Mouse (Mus musculus) limb, embryonic 14.5 days (tissue): ENCODE results near the gene Ackr2. TPM values are rescaled to one million over a fixed set of nuclear protein-coding genes. Genes with fewer than 3 reads are reported as not detected.

ENCODE experiments used
- ATAC-seq: fragments of 200-750 bp; cut with Nextera tagmentation; 2 replicates; pipeline ENCODE4 v1.8.0; 2017; ENCODE audit warnings: low read depth, moderate number of reproducible peaks, moderate TSS enrichment; ENCODE audit not compliant: low FRiP score
- DNase-seq: peaks from one replicate; pipeline ENCODE4 v3.0.0-alpha.2; 2015; ENCODE audit warnings: low spot score
- H3K27ac ChIP-seq: fragments of 300-500 bp; sonication (generic); replicated peaks from 2 replicates; pipeline ENCODE4 v1.5.1; 2014; ENCODE audit warnings: low read depth, mild to moderate bottlenecking, low read length, moderate library complexity, mixed read lengths
- H3K27me3 ChIP-seq: fragments of 300-500 bp; sonication (generic); 2 replicates; pipeline ENCODE4 v1.6.1; 2014; ENCODE audit warnings: low read length, mixed read lengths; ENCODE audit not compliant: control insufficient read depth, insufficient read depth
- H3K36me3 ChIP-seq: fragments of 300-500 bp; sonication (generic); 2 replicates; pipeline ENCODE4 v1.6.1; 2014; ENCODE audit warnings: mild to moderate bottlenecking, low read length, moderate library complexity, mixed read lengths; ENCODE audit not compliant: control insufficient read depth, insufficient read depth
- H3K4me1 ChIP-seq: fragments of 300-500 bp; sonication (generic); 2 replicates; pipeline ENCODE4 v1.6.1; 2014; ENCODE audit warnings: antibody characterized with exemption, low read length, mixed read lengths; ENCODE audit not compliant: control insufficient read depth, insufficient read depth
- H3K4me2 ChIP-seq: fragments of 300-500 bp; sonication (generic); replicated peaks from 2 replicates; pipeline ENCODE4 v1.6.1; 2014; ENCODE audit warnings: low read depth, mild to moderate bottlenecking, low read length, moderate library complexity; ENCODE audit not compliant: severe bottlenecking
- H3K4me3 ChIP-seq: fragments of 300-500 bp; sonication (generic); replicated peaks from 2 replicates; pipeline ENCODE4 v1.5.1; 2014; ENCODE audit warnings: low read length
- H3K9ac ChIP-seq: fragments of 300-500 bp; sonication (generic); 2 replicates; pipeline ENCODE4 v1.6.1; 2014; ENCODE audit warnings: mild to moderate bottlenecking, low read depth, low read length, moderate library complexity; ENCODE audit not compliant: severe bottlenecking
- H3K9me3 ChIP-seq: fragments of 300-500 bp; sonication (generic); 2 replicates; pipeline ENCODE4 v1.6.1; 2016; ENCODE audit warnings: low read length; ENCODE audit not compliant: control insufficient read depth
- POLR2A ChIP-seq: fragments of 200-500 bp; IDR thresholded peaks from 2 replicates; pipeline ENCODE4 v1.8.0; 2012; ENCODE audit warnings: inconsistent platforms, mild to moderate bottlenecking, moderate library complexity, borderline replicate concordance; ENCODE audit not compliant: insufficient read depth, insufficient read length; ENCODE audit errors: extremely low read depth
- whole genome bisulfite sequencing: fragments of 180-500 bp; shearing (Covaris S2); extraction: QIAGEN DNeasy Blood & Tissue Kit; methylation state at CpG from one replicate; pipeline ENCODE4 v1.1.7; 2014; 5-methylcytosine and 5-hydroxymethylcytosine counted together
- polyA plus RNA-seq, 2 experiments: library from polyadenylated mRNA; depleted of rRNA in 1 of 2; stranded (reverse) in 1 of 2; unstranded in 1 of 2; fragments of >200 nt; fragmentation: Nextera tagmentation in 1 of 2; extraction: Ambion mirVana in 1 of 2; gene quantifications; 2 replicates each; pipeline versions ENCODE4 v1.2.1 to v1.2.3; 2012 to 2014

Ackr2 gene
- polyA plus RNA-seq, 2 experiments: 0.25 to 0.26 TPM

- no peaks in the 10 kb centered on the region for H3K9me3 ChIP-seq
- no peak overlapping the region for H3K9ac ChIP-seq
- 75% methylated on average over 4 of the region's 4 CpGs for WGBS
- no peaks in the 10 kb centered on the region for H3K36me3 ChIP-seq
- no peaks in the 10 kb centered on the region for H3K27me3 ChIP-seq
- no peak overlapping the region for H3K27ac ChIP-seq
- no peak for ATAC-seq
- TF ChIP-seq POLR2A: no peak
- no peak overlapping the region for H3K4me2 ChIP-seq
- no peaks in the 10 kb centered on the region for H3K4me1 ChIP-seq
- DNase-seq: no peak
- no peak overlapping the region for H3K4me3 ChIP-seq
Measured at GRCm38 (mm10) chr9:121896820-121897219, 1.3 kb upstream of the Ackr2 start.

GRCm38 (mm10) chr9:121899306-121899705 lies 1.2 kb downstream of the Ackr2 start:
- no peaks in the 10 kb centered on the region for H3K9me3 ChIP-seq
- no peak overlapping the region for H3K4me3 ChIP-seq
- DNase-seq: no peak
- no peak for ATAC-seq
- H3K9ac ChIP-seq: no peak overlapping the region
- no peaks in the 10 kb centered on the region for H3K27me3 ChIP-seq
- TF ChIP-seq POLR2A: no peak
- H3K4me2 ChIP-seq: no peak overlapping the region
- 68% methylated on average over 6 of the region's 6 CpGs for WGBS
- no peaks in the 10 kb centered on the region for H3K36me3 ChIP-seq
- H3K27ac ChIP-seq: no peak overlapping the region
- H3K4me1 ChIP-seq: no peaks in the 10 kb centered on the region

GRCm38 (mm10) chr9:121900282-121900855 lies 2.2 kb downstream of the Ackr2 start:
- ATAC-seq (no peak), DNase-seq (no peak)
- Histone ChIP-seq H3K9ac (no peak overlapping the region), H3K4me1 (no peaks in the 10 kb centered on the region), H3K4me3 (no peak overlapping the region), H3K4me2 (no peak overlapping the region), H3K27ac (no peak overlapping the region), H3K9me3 (no peaks in the 10 kb centered on the region), H3K27me3 (no peaks in the 10 kb centered on the region), H3K36me3 (no peaks in the 10 kb centered on the region)
- 75% methylated on average over 4 of the region's 5 CpGs for WGBS
- TF ChIP-seq POLR2A: no peak

GRCm38 (mm10) chr9:121901710-121902700 lies 3.9 kb downstream of the Ackr2 start:
- no peak overlapping the region for H3K4me3 ChIP-seq
- H3K36me3 ChIP-seq: no peaks in the 10 kb centered on the region
- H3K27me3 ChIP-seq: no peaks in the 10 kb centered on the region
- H3K9ac ChIP-seq: no peak overlapping the region
- WGBS: 71% methylated on average over 5 of the region's 5 CpGs
- H3K4me1 ChIP-seq: no peaks in the 10 kb centered on the region
- no peak for TF ChIP-seq POLR2A
- ATAC-seq (no peak), DNase-seq (no peak)
- no peaks in the 10 kb centered on the region for H3K9me3 ChIP-seq
- no peak overlapping the region for H3K4me2 ChIP-seq
- H3K27ac ChIP-seq: no peak overlapping the region

- ATAC-seq: no peak
- 72% methylated on average over 8 of the region's 8 CpGs for WGBS
- H3K4me1 ChIP-seq: no peaks in the 10 kb centered on the region
Measured at GRCm38 (mm10) chr9:121903476-121904305, 5.5 kb downstream of the Ackr2 start.

More at GRCm38 (mm10) chr9:121903476-121904305, 5.5 kb downstream of the Ackr2 start:
- no peak for TF ChIP-seq POLR2A
- H3K4me3 ChIP-seq: no peak overlapping the region
- DNase-seq: no peak
- no peaks in the 10 kb centered on the region for H3K9me3 ChIP-seq
- no peaks in the 10 kb centered on the region for H3K36me3 ChIP-seq
- H3K4me2 ChIP-seq: no peak overlapping the region
- H3K27me3 ChIP-seq: no peaks in the 10 kb centered on the region
- H3K9ac ChIP-seq: no peak overlapping the region
- H3K27ac ChIP-seq: no peak overlapping the region
